Mouse (Mus musculus) liver, adult 2 months (tissue): ENCODE measurements around the gene Cyp4b1.

Source experiments
- CTCF ChIP-seq: fragments of 200-500 bp; IDR thresholded peaks from 2 replicates; pipeline ENCODE4 v1.5.1; 2011; ENCODE audit warnings: low read depth, low read length, control low read depth
- POLR2A ChIP-seq: fragments of 200-500 bp; IDR thresholded peaks from 2 replicates; pipeline ENCODE4 v1.6.1; 2011; ENCODE audit warnings: low read length, control low read depth; ENCODE audit not compliant: insufficient read depth; ENCODE audit errors: extremely low read depth

DNA sequence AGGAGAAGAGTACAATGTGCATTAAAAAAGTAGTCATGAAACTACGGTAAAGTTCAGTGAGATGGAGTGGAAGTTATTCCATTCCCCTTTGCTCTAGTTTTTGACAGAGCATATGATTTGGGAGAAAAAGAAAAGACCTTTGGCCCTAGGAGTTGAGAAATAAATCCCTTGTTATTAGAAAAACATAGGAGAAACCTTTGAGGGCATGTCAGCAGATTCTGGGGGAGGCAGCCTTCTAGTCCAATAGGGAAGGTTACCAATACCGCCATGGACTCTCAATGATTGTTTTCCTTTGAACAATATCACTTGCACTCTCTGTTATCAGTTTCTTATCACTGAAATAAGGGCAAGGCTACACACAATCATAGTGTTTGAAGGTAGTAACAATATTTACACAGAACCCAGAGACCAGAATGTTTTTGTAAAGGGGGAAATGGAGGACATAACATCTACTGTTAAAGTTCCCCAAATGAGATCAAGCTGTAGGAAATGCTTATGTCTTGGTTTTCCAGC, 50.6 kb downstream of the Cyp4b1 start:
- TF ChIP-seq POLR2A: no peak
- no peak for TF ChIP-seq CTCF
